Mouse (Mus musculus): Measurements from ENCODE around the gene Plek2. TPM values are rescaled to one million over a fixed set of nuclear protein-coding genes. Genes with fewer than 3 reads are reported as not detected.
A peak's percentile ranks its signal among the peaks of the same experiment; 100 is the strongest.

The Plek2 gene
- polyA plus RNA-seq (2014; fragmentation: Nextera tagmentation; extraction: Ambion mirVana): 1.8 TPM in 2 replicates

GRCm38 (mm10) chr12:78906707-78907162, at the start of gene Plek2:
Gene Plek2 (minus strand): TSS chr12:78906964.
- Histone ChIP-seq H3K9me3 (ENCODE audit: control insufficient read depth, low read length) (peaks cover 2% of the 10 kb centered on the region; the same call in 1 of the 2 replicates), H3K4me3 (replicated peaks; ENCODE audit: low read length) (peak within 1 kb of the TSS; percentile 39), H3K4me1 (replicated peaks; ENCODE audit: control insufficient read depth, insufficient read depth, low read length) (peaks cover 7% of the 10 kb centered on the region), H3K36me3 (replicated peaks; ENCODE audit: control insufficient read depth, insufficient read depth) (no peaks in the 10 kb centered on the region), H3K27ac (no peak within 1 kb of the TSS), H3K4me2 (replicated peaks) (peak within 1 kb of the TSS; percentile 93), H3K9ac (peak within 1 kb of the TSS; percentile 55), H3K27me3 (ENCODE audit: control insufficient read depth, insufficient read depth, low read length) (peaks cover 52% of the 10 kb centered on the region)
- ATAC-seq (ENCODE audit: low FRiP score): peak; percentile 53; the same call in 1 of the 2 replicates
- peak; percentile 42 for DNase-seq (ENCODE audit: low spot score)
- WGBS: 2% methylated on average over 38 of the region's 38 CpGs

GRCm38 (mm10) chr12:78956405-78956804, 49.6 kb upstream of the Plek2 start:
- DNase-seq (ENCODE audit: low spot score) (no peak), ATAC-seq (ENCODE audit: low FRiP score) (no peak)
- peaks cover 24% of the 10 kb centered on the region; the same call in 1 of the 2 replicates for H3K9me3 ChIP-seq (ENCODE audit: control insufficient read depth, low read length)
- H3K9ac ChIP-seq: no peak overlapping the region
- H3K36me3 ChIP-seq (replicated peaks; ENCODE audit: control insufficient read depth, insufficient read depth): peaks cover 7% of the 10 kb centered on the region
- H3K4me3 ChIP-seq (replicated peaks; ENCODE audit: low read length): no peak overlapping the region
- 86% methylated on average over 4 of the region's 4 CpGs for WGBS
- no peaks in the 10 kb centered on the region for H3K4me1 ChIP-seq (replicated peaks; ENCODE audit: control insufficient read depth, insufficient read depth, low read length)
- H3K27ac ChIP-seq: no peak overlapping the region
- no peak overlapping the region for H3K4me2 ChIP-seq (replicated peaks)
- no peaks in the 10 kb centered on the region for H3K27me3 ChIP-seq (ENCODE audit: control insufficient read depth, insufficient read depth, low read length)

GRCm38 (mm10) chr12:78952484-78952883, 45.7 kb upstream of the Plek2 start:
- H3K4me3 ChIP-seq (replicated peaks; ENCODE audit: low read length): no peak overlapping the region
- WGBS: 66% methylated on average over 3 of the region's 3 CpGs
- DNase-seq (ENCODE audit: low spot score) (no peak), ATAC-seq (ENCODE audit: low FRiP score) (no peak)
- no peak overlapping the region for H3K4me2 ChIP-seq (replicated peaks)
- H3K36me3 ChIP-seq (replicated peaks; ENCODE audit: control insufficient read depth, insufficient read depth): no peaks in the 10 kb centered on the region
- H3K9me3 ChIP-seq (ENCODE audit: control insufficient read depth, low read length): peaks cover 20% of the 10 kb centered on the region; the same call in 1 of the 2 replicates
- no peaks in the 10 kb centered on the region for H3K4me1 ChIP-seq (replicated peaks; ENCODE audit: control insufficient read depth, insufficient read depth, low read length)
- H3K9ac ChIP-seq: no peak overlapping the region
- no peak overlapping the region for H3K27ac ChIP-seq
- H3K27me3 ChIP-seq (ENCODE audit: control insufficient read depth, insufficient read depth, low read length): no peaks in the 10 kb centered on the region

GRCm38 (mm10) chr12:78952053-78952452, 45.3 kb upstream of the Plek2 start:
- no peak overlapping the region for H3K27ac ChIP-seq

GRCm38 (mm10) chr12:78947661-78948060, 40.9 kb upstream of the Plek2 start:
- Histone ChIP-seq H3K4me3 (replicated peaks; ENCODE audit: low read length) (no peak overlapping the region), H3K27ac (no peak overlapping the region), H3K4me2 (replicated peaks) (no peak overlapping the region), H3K4me1 (replicated peaks; ENCODE audit: control insufficient read depth, insufficient read depth, low read length) (no peaks in the 10 kb centered on the region), H3K9me3 (ENCODE audit: control insufficient read depth, low read length) (no peaks in the 10 kb centered on the region), H3K9ac (no peak overlapping the region), H3K36me3 (replicated peaks; ENCODE audit: control insufficient read depth, insufficient read depth) (no peaks in the 10 kb centered on the region), H3K27me3 (ENCODE audit: control insufficient read depth, insufficient read depth, low read length) (no peaks in the 10 kb centered on the region)
- WGBS: 78% methylated on average over 5 of the region's 5 CpGs
- DNase-seq (ENCODE audit: low spot score) (no peak), ATAC-seq (ENCODE audit: low FRiP score) (no peak)

More at GRCm38 (mm10) chr12:78952053-78952452, 45.3 kb upstream of the Plek2 start:
- Histone ChIP-seq H3K27me3 (ENCODE audit: control insufficient read depth, insufficient read depth, low read length) (no peaks in the 10 kb centered on the region), H3K36me3 (replicated peaks; ENCODE audit: control insufficient read depth, insufficient read depth) (no peaks in the 10 kb centered on the region), H3K4me3 (replicated peaks; ENCODE audit: low read length) (no peak overlapping the region), H3K4me1 (replicated peaks; ENCODE audit: control insufficient read depth, insufficient read depth, low read length) (no peaks in the 10 kb centered on the region), H3K4me2 (replicated peaks) (no peak overlapping the region), H3K9ac (no peak overlapping the region), H3K9me3 (ENCODE audit: control insufficient read depth, low read length) (peaks cover 15% of the 10 kb centered on the region; the same call in 1 of the 2 replicates)
- ATAC-seq (ENCODE audit: low FRiP score) (no peak), DNase-seq (ENCODE audit: low spot score) (no peak)
- WGBS: 71% methylated on average over 11 of the region's 11 CpGs

GRCm38 (mm10) chr12:78947161-78947560, 40.4 kb upstream of the Plek2 start:
- DNase-seq (ENCODE audit: low spot score): peak; percentile 25
- H3K27ac ChIP-seq: no peak overlapping the region
- WGBS: 86% methylated on average over 6 of the region's 6 CpGs
- no peak overlapping the region for H3K9ac ChIP-seq
- H3K27me3 ChIP-seq (ENCODE audit: control insufficient read depth, insufficient read depth, low read length): no peaks in the 10 kb centered on the region
- H3K9me3 ChIP-seq (ENCODE audit: control insufficient read depth, low read length): no peaks in the 10 kb centered on the region
- ATAC-seq (ENCODE audit: low FRiP score): no peak
- no peaks in the 10 kb centered on the region for H3K4me1 ChIP-seq (replicated peaks; ENCODE audit: control insufficient read depth, insufficient read depth, low read length)
- H3K36me3 ChIP-seq (replicated peaks; ENCODE audit: control insufficient read depth, insufficient read depth): no peaks in the 10 kb centered on the region
- H3K4me3 ChIP-seq (replicated peaks; ENCODE audit: low read length): no peak overlapping the region
- no peak overlapping the region for H3K4me2 ChIP-seq (replicated peaks)

- Histone ChIP-seq H3K27ac (no peak overlapping the region), H3K4me1 (replicated peaks; ENCODE audit: control insufficient read depth, insufficient read depth, low read length) (no peaks in the 10 kb centered on the region), H3K36me3 (replicated peaks; ENCODE audit: control insufficient read depth, insufficient read depth) (no peaks in the 10 kb centered on the region), H3K4me3 (replicated peaks; ENCODE audit: low read length) (no peak overlapping the region), H3K9me3 (ENCODE audit: control insufficient read depth, low read length) (no peaks in the 10 kb centered on the region), H3K4me2 (replicated peaks) (no peak overlapping the region), H3K9ac (no peak overlapping the region), H3K27me3 (ENCODE audit: control insufficient read depth, insufficient read depth, low read length) (no peaks in the 10 kb centered on the region)
- no peak for DNase-seq (ENCODE audit: low spot score)
- no peak for ATAC-seq (ENCODE audit: low FRiP score)
- 86% methylated on average over 6 of the region's 6 CpGs for WGBS
Observed at GRCm38 (mm10) chr12:78942931-78943330, 36.2 kb upstream of the Plek2 start.

GRCm38 (mm10) chr12:78940081-78940480, 33.3 kb upstream of the Plek2 start:
- Histone ChIP-seq H3K36me3 (replicated peaks; ENCODE audit: control insufficient read depth, insufficient read depth) (no peaks in the 10 kb centered on the region), H3K9ac (no peak overlapping the region), H3K4me2 (replicated peaks) (no peak overlapping the region), H3K27me3 (ENCODE audit: control insufficient read depth, insufficient read depth, low read length) (no peaks in the 10 kb centered on the region), H3K4me3 (replicated peaks; ENCODE audit: low read length) (no peak overlapping the region), H3K4me1 (replicated peaks; ENCODE audit: control insufficient read depth, insufficient read depth, low read length) (no peaks in the 10 kb centered on the region), H3K27ac (no peak overlapping the region), H3K9me3 (ENCODE audit: control insufficient read depth, low read length) (no peaks in the 10 kb centered on the region)
- WGBS: 90% methylated on average over 5 of the region's 5 CpGs
- ATAC-seq (ENCODE audit: low FRiP score) (no peak), DNase-seq (ENCODE audit: low spot score) (no peak)

- H3K9me3 ChIP-seq (ENCODE audit: control insufficient read depth, low read length): no peaks in the 10 kb centered on the region
- no peak overlapping the region for H3K4me3 ChIP-seq (replicated peaks; ENCODE audit: low read length)
- no peak overlapping the region for H3K9ac ChIP-seq
- no peak overlapping the region for H3K27ac ChIP-seq
- H3K27me3 ChIP-seq (ENCODE audit: control insufficient read depth, insufficient read depth, low read length): no peaks in the 10 kb centered on the region
- no peak overlapping the region for H3K4me2 ChIP-seq (replicated peaks)
- ATAC-seq (ENCODE audit: low FRiP score): no peak
- H3K36me3 ChIP-seq (replicated peaks; ENCODE audit: control insufficient read depth, insufficient read depth): no peaks in the 10 kb centered on the region
- WGBS: 79% methylated on average over 7 of the region's 7 CpGs
- no peaks in the 10 kb centered on the region for H3K4me1 ChIP-seq (replicated peaks; ENCODE audit: control insufficient read depth, insufficient read depth, low read length)
- no peak for DNase-seq (ENCODE audit: low spot score)
Observed at GRCm38 (mm10) chr12:78939393-78940037, 32.8 kb upstream of the Plek2 start.

Data from hindbrain, embryonic 14.5 days (tissue).